Mouse (Mus musculus): ENCODE results near the gene Lin7c.

DNA sequence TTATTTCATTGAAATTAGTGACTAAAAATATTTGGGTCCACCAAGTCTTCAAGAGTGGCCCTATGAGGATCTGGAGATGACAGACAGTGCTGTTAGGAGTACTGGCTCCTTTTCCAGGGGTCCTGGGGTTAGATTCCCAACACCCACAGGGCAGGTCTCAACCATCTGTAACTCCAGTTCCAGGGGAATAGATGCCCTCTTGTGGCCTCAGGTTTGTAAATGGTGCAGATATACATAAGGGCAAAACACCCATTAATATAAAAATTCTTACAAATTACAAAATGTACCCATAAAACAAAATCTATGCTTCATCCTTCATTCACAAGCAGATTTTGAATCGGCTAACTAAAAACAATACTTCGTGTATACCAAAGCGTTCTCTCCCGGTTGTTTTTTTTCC lies 585 bp upstream of the Lin7c start:
- TF ChIP-seq GATA1 (IDR thresholded peaks at IDR 0.05; ENCODE audit: borderline replicate concordance, low read length) (no peak), FLI1 (IDR thresholded peaks at IDR 0.05; ENCODE audit: low read length) (no peak)
